Mouse (Mus musculus): ENCODE data around the gene Ccsap. TPM values are rescaled to one million over a fixed set of nuclear protein-coding genes. Genes with fewer than 3 reads are reported as not detected.

Ccsap gene
- polyA plus RNA-seq, 1 experiment from 2014 or later: 6.9 TPM

DNA sequence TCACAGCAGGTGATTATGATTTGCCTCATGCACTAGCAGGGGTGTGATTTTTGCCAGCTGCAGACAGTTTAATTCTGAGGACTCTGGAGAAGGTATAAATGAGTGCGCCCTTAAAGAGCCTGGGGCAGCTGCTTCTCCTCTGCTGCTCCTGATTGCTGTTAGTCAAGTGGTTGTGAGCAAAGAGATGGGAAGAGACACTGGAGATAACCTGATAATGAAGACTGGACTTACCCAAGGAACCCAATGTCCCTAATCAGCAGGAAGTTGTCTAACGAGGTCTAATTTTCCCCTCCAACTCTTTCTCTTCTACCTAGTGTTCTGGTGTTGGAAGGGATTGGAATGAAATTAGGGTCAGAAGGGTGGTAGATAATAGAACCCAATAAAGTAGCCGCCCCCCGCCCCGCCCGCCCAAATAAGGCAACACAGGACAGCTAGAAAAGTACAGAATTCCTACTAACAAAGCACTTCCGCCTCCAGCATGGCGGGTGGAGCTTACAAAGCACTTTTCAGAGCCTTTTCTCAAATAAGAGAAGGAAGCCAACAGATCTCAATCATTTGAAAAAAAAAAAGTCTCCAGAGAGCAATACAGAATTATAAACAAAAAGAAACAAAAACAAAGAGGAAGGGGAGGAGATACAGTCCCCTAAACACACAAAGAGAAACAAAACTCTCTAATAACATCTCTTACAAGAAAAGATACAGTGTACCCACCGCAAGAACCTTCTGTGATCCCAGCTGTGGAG, 5.1 kb downstream of the Ccsap start:
- Histone ChIP-seq H3K4me1 (ENCODE audit: control insufficient read depth, insufficient read depth, low read length) (no peaks in the 10 kb centered on the region), H3K9ac (replicated peaks; ENCODE audit: low read length) (no peak overlapping the region), H3K4me2 (ENCODE audit: low read depth, low read length) (no peak overlapping the region), H3K27ac (replicated peaks; ENCODE audit: low read depth, low read length) (no peak overlapping the region), H3K27me3 (ENCODE audit: control insufficient read depth, insufficient read depth, low read length) (no peaks in the 10 kb centered on the region), H3K9me3 (replicated peaks; ENCODE audit: control insufficient read depth, low read length) (no peaks in the 10 kb centered on the region), H3K4me3 (ENCODE audit: low read depth, low read length) (no peak overlapping the region), H3K36me3 (replicated peaks; ENCODE audit: control insufficient read depth, insufficient read depth, low read depth, low read length) (no peaks in the 10 kb centered on the region)
- WGBS: 90% methylated on average over 9 of the region's 9 CpGs
- DNase-seq (ENCODE audit: low spot score): no peak
- no peak for ATAC-seq (replicated peaks; ENCODE audit: insufficient number of reproducible peaks, low FRiP score, low TSS enrichment, low read depth)

DNA sequence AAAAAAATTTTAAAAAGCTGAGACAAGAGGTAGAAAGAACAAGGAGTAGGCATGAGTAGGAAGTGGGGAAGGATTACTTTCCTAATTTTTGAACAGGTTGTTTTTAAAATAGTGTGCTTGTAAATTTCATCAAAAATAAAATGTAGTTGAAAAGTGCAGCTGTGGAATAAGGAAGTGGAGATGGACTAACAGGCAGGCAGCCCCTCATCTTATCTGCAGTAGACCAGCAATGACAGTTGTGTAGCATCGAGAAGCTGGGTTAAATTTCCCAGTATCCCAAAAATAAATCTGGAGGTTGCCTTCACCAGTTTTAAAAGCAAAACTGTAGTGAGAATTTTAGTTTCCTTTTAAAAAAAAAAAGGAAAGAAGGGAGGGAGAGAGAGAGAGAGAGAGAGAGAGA, 5.8 kb downstream of the Ccsap start:
- H3K9me3 ChIP-seq (replicated peaks; ENCODE audit: control insufficient read depth, low read length): no peaks in the 10 kb centered on the region
- no peak overlapping the region for H3K9ac ChIP-seq (replicated peaks; ENCODE audit: low read length)
- H3K27ac ChIP-seq (replicated peaks; ENCODE audit: low read depth, low read length): no peak overlapping the region
- ATAC-seq (replicated peaks; ENCODE audit: insufficient number of reproducible peaks, low FRiP score, low TSS enrichment, low read depth) (no peak), DNase-seq (ENCODE audit: low spot score) (no peak)
- no peaks in the 10 kb centered on the region for H3K4me1 ChIP-seq (ENCODE audit: control insufficient read depth, insufficient read depth, low read length)
- H3K4me2 ChIP-seq (ENCODE audit: low read depth, low read length): no peak overlapping the region
- H3K4me3 ChIP-seq (ENCODE audit: low read depth, low read length): no peak overlapping the region
- 97% methylated on average over 1 of the region's 1 CpGs for WGBS
- H3K27me3 ChIP-seq (ENCODE audit: control insufficient read depth, insufficient read depth, low read length): no peaks in the 10 kb centered on the region
- H3K36me3 ChIP-seq (replicated peaks; ENCODE audit: control insufficient read depth, insufficient read depth, low read depth, low read length): no peaks in the 10 kb centered on the region

DNA sequence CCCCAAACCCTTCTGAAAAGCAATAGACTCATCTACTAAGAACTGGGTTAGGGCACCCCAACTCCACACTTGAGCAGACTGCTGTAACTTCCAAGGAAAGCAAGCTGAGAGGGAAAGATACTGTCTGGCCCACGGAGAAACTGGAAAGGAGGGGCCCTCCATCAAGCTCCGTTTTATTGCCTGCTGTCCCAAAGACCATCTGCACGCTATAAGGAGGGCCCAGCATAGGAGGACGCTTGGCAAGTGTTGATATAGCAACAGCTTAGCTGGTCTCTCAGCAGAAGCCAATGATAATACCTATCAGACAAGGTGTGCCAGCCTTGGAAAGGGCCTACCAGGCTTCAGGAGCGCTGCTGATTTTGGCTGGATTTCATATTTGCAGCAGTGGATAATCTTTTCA, 8.4 kb downstream of the Ccsap start:
- ATAC-seq (replicated peaks; ENCODE audit: insufficient number of reproducible peaks, low FRiP score, low TSS enrichment, low read depth) (no peak), DNase-seq (ENCODE audit: low spot score) (no peak)
- no peak overlapping the region for H3K9ac ChIP-seq (replicated peaks; ENCODE audit: low read length)
- no peak overlapping the region for H3K4me3 ChIP-seq (ENCODE audit: low read depth, low read length)
- no peaks in the 10 kb centered on the region for H3K9me3 ChIP-seq (replicated peaks; ENCODE audit: control insufficient read depth, low read length)
- H3K4me2 ChIP-seq (ENCODE audit: low read depth, low read length): no peak overlapping the region
- H3K27ac ChIP-seq (replicated peaks; ENCODE audit: low read depth, low read length): no peak overlapping the region
- H3K36me3 ChIP-seq (replicated peaks; ENCODE audit: control insufficient read depth, insufficient read depth, low read depth, low read length): no peaks in the 10 kb centered on the region
- WGBS: 71% methylated on average over 5 of the region's 5 CpGs
- H3K4me1 ChIP-seq (ENCODE audit: control insufficient read depth, insufficient read depth, low read length): no peaks in the 10 kb centered on the region
- H3K27me3 ChIP-seq (ENCODE audit: control insufficient read depth, insufficient read depth, low read length): no peaks in the 10 kb centered on the region

DNA sequence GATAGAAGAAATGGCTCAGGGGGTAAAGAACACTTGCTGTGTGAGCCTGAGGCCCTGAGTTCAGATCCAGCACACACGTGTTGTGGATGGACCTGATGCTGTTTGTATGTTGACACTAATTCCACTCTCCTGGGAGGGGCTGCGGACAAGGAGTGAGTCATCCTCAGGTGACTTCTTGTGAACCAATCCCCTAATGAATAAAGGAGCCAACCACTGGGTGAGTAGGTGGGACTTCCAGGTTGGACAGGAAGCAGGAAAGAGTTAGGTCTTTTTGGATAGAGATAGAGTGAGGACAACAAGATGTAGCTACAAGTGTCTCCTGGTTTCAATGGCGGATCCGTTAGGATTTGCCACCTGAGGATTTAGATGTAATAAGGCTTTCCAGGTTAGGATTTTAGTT, 10.7 kb downstream of the Ccsap start:
- no peaks in the 10 kb centered on the region for H3K36me3 ChIP-seq (replicated peaks; ENCODE audit: control insufficient read depth, insufficient read depth, low read depth, low read length)
- no peak for DNase-seq (ENCODE audit: low spot score)
- H3K4me2 ChIP-seq (ENCODE audit: low read depth, low read length): no peak overlapping the region
- H3K4me1 ChIP-seq (ENCODE audit: control insufficient read depth, insufficient read depth, low read length): no peaks in the 10 kb centered on the region
- no peaks in the 10 kb centered on the region for H3K27me3 ChIP-seq (ENCODE audit: control insufficient read depth, insufficient read depth, low read length)
- no peak overlapping the region for H3K4me3 ChIP-seq (ENCODE audit: low read depth, low read length)
- H3K27ac ChIP-seq (replicated peaks; ENCODE audit: low read depth, low read length): no peak overlapping the region
- H3K9ac ChIP-seq (replicated peaks; ENCODE audit: low read length): no peak overlapping the region
- no peaks in the 10 kb centered on the region for H3K9me3 ChIP-seq (replicated peaks; ENCODE audit: control insufficient read depth, low read length)
- no peak for ATAC-seq (replicated peaks; ENCODE audit: insufficient number of reproducible peaks, low FRiP score, low TSS enrichment, low read depth)
- 85% methylated on average over 4 of the region's 4 CpGs for WGBS

DNA sequence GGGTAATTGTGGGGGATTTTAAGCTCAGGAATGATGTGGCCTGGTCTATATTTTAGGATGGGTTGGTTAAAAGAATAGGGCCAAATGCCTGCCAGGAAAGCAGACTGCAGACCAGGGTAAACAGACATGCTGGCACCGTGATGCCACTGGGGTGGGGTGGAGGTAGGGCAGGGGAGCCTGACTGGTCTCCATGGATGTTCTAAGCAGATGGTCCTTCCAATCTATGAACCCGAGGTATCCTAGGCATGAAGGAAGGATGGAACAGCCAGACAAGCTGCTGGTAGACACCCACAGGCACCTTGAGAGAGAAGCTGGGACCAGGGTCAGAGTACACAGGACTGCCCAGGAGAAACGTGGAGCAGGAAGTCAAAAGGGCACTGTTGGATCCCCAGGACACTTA, 12.5 kb downstream of the Ccsap start:
- Histone ChIP-seq H3K27me3 (ENCODE audit: control insufficient read depth, insufficient read depth, low read length) (no peaks in the 10 kb centered on the region), H3K9ac (replicated peaks; ENCODE audit: low read length) (no peak overlapping the region), H3K27ac (replicated peaks; ENCODE audit: low read depth, low read length) (no peak overlapping the region), H3K9me3 (replicated peaks; ENCODE audit: control insufficient read depth, low read length) (no peaks in the 10 kb centered on the region), H3K4me3 (ENCODE audit: low read depth, low read length) (no peak overlapping the region), H3K4me2 (ENCODE audit: low read depth, low read length) (no peak overlapping the region), H3K4me1 (ENCODE audit: control insufficient read depth, insufficient read depth, low read length) (no peaks in the 10 kb centered on the region), H3K36me3 (replicated peaks; ENCODE audit: control insufficient read depth, insufficient read depth, low read depth, low read length) (no peaks in the 10 kb centered on the region)
- no peak for DNase-seq (ENCODE audit: low spot score)
- ATAC-seq (replicated peaks; ENCODE audit: insufficient number of reproducible peaks, low FRiP score, low TSS enrichment, low read depth): no peak
- WGBS: 70% methylated on average over 3 of the region's 3 CpGs

DNA sequence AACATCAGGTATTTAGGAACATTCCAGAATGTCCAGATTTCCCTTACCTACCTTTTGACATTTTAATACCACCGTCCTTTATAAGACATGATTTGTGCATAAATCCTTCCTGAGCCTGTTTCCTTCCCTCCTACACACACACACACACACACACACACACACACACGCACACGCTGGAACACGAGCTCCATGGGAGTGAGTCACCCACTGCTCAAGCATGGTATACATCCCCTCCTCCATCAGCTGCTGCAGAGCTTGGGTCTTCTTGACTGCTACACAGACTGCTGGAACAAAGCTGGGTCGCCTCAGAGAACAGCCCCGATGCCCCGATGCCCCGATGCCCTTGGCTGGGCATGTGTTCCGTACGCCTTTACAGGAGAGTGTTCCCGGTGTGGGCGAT, 13.5 kb downstream of the Ccsap start:
- Histone ChIP-seq H3K4me3 (ENCODE audit: low read depth, low read length) (no peak overlapping the region), H3K4me1 (ENCODE audit: control insufficient read depth, insufficient read depth, low read length) (no peaks in the 10 kb centered on the region), H3K9me3 (replicated peaks; ENCODE audit: control insufficient read depth, low read length) (no peaks in the 10 kb centered on the region), H3K27me3 (ENCODE audit: control insufficient read depth, insufficient read depth, low read length) (no peaks in the 10 kb centered on the region), H3K27ac (replicated peaks; ENCODE audit: low read depth, low read length) (no peak overlapping the region), H3K4me2 (ENCODE audit: low read depth, low read length) (no peak overlapping the region), H3K9ac (replicated peaks; ENCODE audit: low read length) (no peak overlapping the region), H3K36me3 (replicated peaks; ENCODE audit: control insufficient read depth, insufficient read depth, low read depth, low read length) (no peaks in the 10 kb centered on the region)
- 93% methylated on average over 12 of the region's 12 CpGs for WGBS
- ATAC-seq (replicated peaks; ENCODE audit: insufficient number of reproducible peaks, low FRiP score, low TSS enrichment, low read depth) (no peak), DNase-seq (ENCODE audit: low spot score) (no peak)

DNA sequence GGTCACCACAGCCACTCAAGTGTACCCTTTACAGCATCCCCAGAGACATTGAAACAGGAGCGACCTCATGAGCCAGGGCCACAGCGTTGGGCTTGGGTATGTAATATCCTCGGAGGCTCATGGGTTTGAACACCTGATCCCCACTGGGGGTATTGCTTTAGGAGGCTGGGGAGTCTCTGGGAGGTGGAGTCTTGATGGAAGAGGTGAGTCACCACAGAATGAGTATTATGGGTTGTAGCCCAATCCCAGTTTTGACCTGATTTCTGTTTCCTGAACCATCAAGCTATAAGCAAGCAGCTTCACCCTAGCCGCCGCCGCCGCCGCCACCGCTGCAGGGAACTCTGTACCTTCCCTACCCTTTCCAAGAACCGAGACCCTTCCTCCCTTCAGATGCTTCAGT, 14.0 kb downstream of the Ccsap start:
- ATAC-seq (replicated peaks; ENCODE audit: insufficient number of reproducible peaks, low FRiP score, low TSS enrichment, low read depth) (no peak), DNase-seq (ENCODE audit: low spot score) (no peak)
- H3K4me1 ChIP-seq (ENCODE audit: control insufficient read depth, insufficient read depth, low read length): no peaks in the 10 kb centered on the region
- 91% methylated on average over 10 of the region's 10 CpGs for WGBS
- no peaks in the 10 kb centered on the region for H3K36me3 ChIP-seq (replicated peaks; ENCODE audit: control insufficient read depth, insufficient read depth, low read depth, low read length)
- H3K4me3 ChIP-seq (ENCODE audit: low read depth, low read length): no peak overlapping the region
- no peaks in the 10 kb centered on the region for H3K27me3 ChIP-seq (ENCODE audit: control insufficient read depth, insufficient read depth, low read length)
- no peak overlapping the region for H3K4me2 ChIP-seq (ENCODE audit: low read depth, low read length)
- H3K9ac ChIP-seq (replicated peaks; ENCODE audit: low read length): no peak overlapping the region
- H3K27ac ChIP-seq (replicated peaks; ENCODE audit: low read depth, low read length): no peak overlapping the region
- H3K9me3 ChIP-seq (replicated peaks; ENCODE audit: control insufficient read depth, low read length): no peaks in the 10 kb centered on the region

DNA sequence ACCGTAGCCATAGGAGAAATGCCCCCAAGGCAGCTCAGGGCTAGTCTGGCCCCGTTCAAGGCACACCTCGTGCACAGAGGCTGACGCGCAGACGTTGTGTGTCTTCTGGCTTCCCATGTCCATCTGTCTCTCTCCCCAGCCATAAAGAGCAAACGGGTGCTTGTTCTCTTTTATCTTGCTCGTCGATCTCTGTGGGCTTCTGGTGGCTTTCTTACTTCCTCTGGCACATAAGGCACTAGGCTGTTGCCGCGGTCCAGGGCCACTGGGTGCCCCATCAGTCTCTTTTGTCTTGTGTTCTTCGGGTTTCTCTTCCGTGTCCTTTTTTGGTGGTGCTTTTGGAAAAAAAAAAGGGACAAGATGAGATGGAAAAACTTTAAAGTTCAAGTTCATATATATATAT, 14.9 kb downstream of the Ccsap start:
- no peak overlapping the region for H3K4me2 ChIP-seq (ENCODE audit: low read depth, low read length)
- no peak overlapping the region for H3K27ac ChIP-seq (replicated peaks; ENCODE audit: low read depth, low read length)
- H3K27me3 ChIP-seq (ENCODE audit: control insufficient read depth, insufficient read depth, low read length): no peaks in the 10 kb centered on the region
- H3K4me1 ChIP-seq (ENCODE audit: control insufficient read depth, insufficient read depth, low read length): no peaks in the 10 kb centered on the region
- DNase-seq (ENCODE audit: low spot score) (no peak), ATAC-seq (replicated peaks; ENCODE audit: insufficient number of reproducible peaks, low FRiP score, low TSS enrichment, low read depth) (no peak)
- WGBS: 90% methylated on average over 13 of the region's 13 CpGs
- H3K9ac ChIP-seq (replicated peaks; ENCODE audit: low read length): no peak overlapping the region
- no peaks in the 10 kb centered on the region for H3K36me3 ChIP-seq (replicated peaks; ENCODE audit: control insufficient read depth, insufficient read depth, low read depth, low read length)
- H3K9me3 ChIP-seq (replicated peaks; ENCODE audit: control insufficient read depth, low read length): no peaks in the 10 kb centered on the region
- no peak overlapping the region for H3K4me3 ChIP-seq (ENCODE audit: low read depth, low read length)
